11 mouse cellular contexts compared by ENCODE assay signal in the genomic region with DNA sequence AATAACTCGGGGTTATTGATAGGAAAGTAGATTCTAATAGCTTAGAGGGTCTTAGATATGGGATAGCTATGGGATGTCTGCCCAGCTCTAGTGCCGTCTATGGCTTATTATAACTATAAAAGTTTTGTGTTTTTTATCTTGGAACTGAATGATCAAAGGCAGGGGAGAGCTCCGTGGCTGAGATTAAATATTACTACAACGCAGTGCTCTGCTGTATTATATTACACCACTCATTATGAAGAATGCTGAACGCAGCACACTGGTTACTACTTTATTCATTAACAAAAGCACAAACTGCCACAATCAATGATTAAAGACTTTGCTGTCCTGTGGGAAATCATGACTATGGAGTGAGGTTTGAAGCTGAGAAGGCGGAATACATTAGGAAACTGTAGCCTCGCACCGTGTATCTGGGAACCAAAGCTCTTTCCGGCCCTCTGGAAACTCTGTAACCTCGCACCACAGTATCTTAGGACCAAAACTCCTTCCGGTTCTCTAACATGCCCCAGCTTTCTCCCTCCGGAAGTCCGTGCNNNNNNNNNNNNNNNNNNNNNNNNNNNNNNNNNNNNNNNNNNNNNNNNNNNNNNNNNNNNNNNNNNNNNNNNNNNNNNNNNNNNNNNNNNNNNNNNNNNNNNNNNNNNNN. TPM values are rescaled to one million over a fixed set of nuclear protein-coding genes. Genes with fewer than 3 reads are reported as not detected.
A peak's percentile ranks its signal among the peaks of the same experiment; 100 is the strongest.
DNase-seq lines count a peak whose midpoint lies in the region; ATAC-seq lines count a peak whose summit lies in the region.
"Had no signal": no experiment of that assay in that cellular context is flagged by ENCODE, and none has a peak within 500 bp of the region (broad histone marks: within the 10 kb centered on the region; RNA-seq: fewer than 3 reads in every experiment).

No protein-coding gene starts in this region.

- H3K4me2 ChIP-seq in heart, embryonic 13.5 days: peak overlapping the region; percentile 8
- peak overlapping the region; percentile 29 for H3K4me2 ChIP-seq in embryonic facial prominence, embryonic 14.5 days (ENCODE audit: low read depth, low read length)
- H3K4me2 ChIP-seq: liver, embryonic 12.5 days had no signal

- no peaks in the 10 kb centered on the region for H3K27me3 ChIP-seq in heart, embryonic 13.5 days (replicated peaks)
- no peaks in the 10 kb centered on the region for H3K27me3 ChIP-seq in embryonic facial prominence, embryonic 14.5 days (replicated peaks; ENCODE audit: control insufficient read depth, insufficient read depth, low read length)
- no peaks in the 10 kb centered on the region for H3K27me3 ChIP-seq in megakaryocyte, embryonic 14.5 days (replicated peaks)
- H3K27me3 ChIP-seq: liver, embryonic 12.5 days had no signal

- no peak for ATAC-seq in heart, embryonic 13.5 days (ENCODE audit: extremely low read depth, insufficient number of reproducible peaks, low FRiP score, low TSS enrichment)
- peak; percentile 33 for ATAC-seq in embryonic facial prominence, embryonic 14.5 days (ENCODE audit: low read depth)
- ATAC-seq: liver, embryonic 12.5 days had no signal

- WGBS in heart, embryonic 13.5 days: 52% methylated on average over 13 of the region's 13 CpGs
- 35% methylated on average over 13 of the region's 13 CpGs for WGBS in embryonic facial prominence, embryonic 14.5 days

- H3K4me1 ChIP-seq in heart, embryonic 13.5 days: no peaks in the 10 kb centered on the region
- H3K4me1 ChIP-seq in embryonic facial prominence, embryonic 14.5 days (ENCODE audit: control insufficient read depth, insufficient read depth, low read length): no peaks in the 10 kb centered on the region
- peaks cover 30% of the 10 kb centered on the region for H3K4me1 ChIP-seq in megakaryocyte, embryonic 14.5 days
- H3K4me1 ChIP-seq: liver, embryonic 12.5 days had no signal

- no peaks in the 10 kb centered on the region for H3K36me3 ChIP-seq in heart, embryonic 13.5 days
- no peaks in the 10 kb centered on the region for H3K36me3 ChIP-seq in embryonic facial prominence, embryonic 14.5 days (ENCODE audit: control insufficient read depth, insufficient read depth, low read length)
- H3K36me3 ChIP-seq in megakaryocyte, embryonic 14.5 days (replicated peaks; ENCODE audit: low read length): peaks cover 5% of the 10 kb centered on the region
- H3K36me3 ChIP-seq: liver, embryonic 12.5 days had no signal

- H3K27ac ChIP-seq in heart, embryonic 13.5 days (replicated peaks): no peak overlapping the region
- no peak overlapping the region for H3K27ac ChIP-seq in embryonic facial prominence, embryonic 14.5 days (replicated peaks; ENCODE audit: low read depth, low read length)
- H3K27ac ChIP-seq: liver, embryonic 12.5 days had no signal

- DNase-seq in heart, adult 9 months (ENCODE audit: low spot score in 2 of 2): no peak
- peak; percentile 29 for DNase-seq in embryonic facial prominence, embryonic 14.5 days (ENCODE audit: low spot score)
- peak; percentile 40 to 58 for DNase-seq in kidney, adult 8-10 months
- no peak for DNase-seq in spleen, postnatal 36 days (ENCODE audit: low spot score in 2 of 2)
- no peak for DNase-seq in ovary, postnatal 36 days (ENCODE audit: low spot score)
- no peak for DNase-seq in frontal cortex, postnatal 10 days (ENCODE audit: low spot score in 2 of 2)
- DNase-seq: cerebellum, adult 8-10 months; layer of hippocampus, adult 9-11 months had no signal

- H3K4me3 ChIP-seq in heart, embryonic 13.5 days: no peak overlapping the region
- H3K4me3 ChIP-seq in embryonic facial prominence, embryonic 14.5 days (ENCODE audit: low read depth, low read length): no peak overlapping the region
- peak overlapping the region; percentile 86 for H3K4me3 ChIP-seq in megakaryocyte, embryonic 14.5 days (replicated peaks)
- H3K4me3 ChIP-seq: liver, embryonic 12.5 days had no signal

- H3K9me3 ChIP-seq in heart, embryonic 13.5 days: no peaks in the 10 kb centered on the region
- no peaks in the 10 kb centered on the region for H3K9me3 ChIP-seq in embryonic facial prominence, embryonic 14.5 days (ENCODE audit: control insufficient read depth, low read length)
- H3K9me3 ChIP-seq in megakaryocyte, embryonic 14.5 days: peaks cover 3% of the 10 kb centered on the region
- H3K9me3 ChIP-seq: liver, embryonic 12.5 days had no signal

- H3K9ac ChIP-seq in heart, embryonic 13.5 days: 0 out of 2 replicates have a peak overlapping the region, but pooled peaks have one; percentile 52
- peak overlapping the region; percentile 5; the same call in 1 of the 2 replicates for H3K9ac ChIP-seq in embryonic facial prominence, embryonic 14.5 days (ENCODE audit: low read depth, low read length)
- H3K9ac ChIP-seq: liver, embryonic 12.5 days had no signal

RNA-seq across cellular contexts. Expression of a gene that starts 27.8 kb away (rescaled TPM):
- polyA plus RNA-seq in heart, embryonic 13.5 days (2015; fragmentation: Nextera tagmentation; extraction: Ambion mirVana): 23.0 and 24.8 TPM in 2 replicates
- 36.8 and 44.6 TPM in 2 replicates for polyA plus RNA-seq in embryonic facial prominence, embryonic 14.5 days (2014; fragmentation: Nextera tagmentation; extraction: Ambion mirVana)
- polyA plus RNA-seq in megakaryocyte, embryonic 14.5 days (2012; ENCODE audit: insufficient read depth, low replicate concordance): 0.22 TPM in 1 of 2 replicates, not detected in the other

Comparison
In these comparisons a context has a peak if more than half of its experiments do, and no peak if none do; other contexts are left out.
1. DNase-seq: peak in embryonic facial prominence, embryonic 14.5 days (single experiment) and kidney, adult 8-10 months (2 of 2); none in heart, adult 9 months (0 of 2), spleen, postnatal 36 days (0 of 2), ovary, postnatal 36 days (single experiment) and frontal cortex, postnatal 10 days (0 of 2).
2. RNA of a gene that starts 27.8 kb away (polyA plus RNA-seq): 36.8 to 44.6 TPM in embryonic facial prominence, embryonic 14.5 days and 23.0 to 24.8 TPM in heart, embryonic 13.5 days; 0.22 TPM in megakaryocyte, embryonic 14.5 days; every median in the first group is over 10 times any median in the second.